Comparison of ENCODE assay signal across 22 mouse cellular contexts in genomic region chr7:79878455-79879025, GRCm38 (mm10).
"Had no signal": no experiment of that assay in that cellular context is flagged by ENCODE, and none has a peak within 500 bp of the region (broad histone marks: within the 10 kb centered on the region; RNA-seq: fewer than 3 reads in every experiment).

No protein-coding gene starts in this region.

- H3K27ac ChIP-seq: heart, adult 2 months; heart, embryonic 13.5 days; heart, embryonic 15.5 days; hindbrain, embryonic 13.5 days; hindbrain, embryonic 15.5 days; limb, embryonic 13.5 days; limb, embryonic 15.5 days; liver, embryonic 12.5 days had no signal

- H3K4me2 ChIP-seq: heart, embryonic 11.5 days; heart, embryonic 13.5 days; heart, embryonic 15.5 days; hindbrain, embryonic 13.5 days; hindbrain, embryonic 15.5 days; limb, embryonic 13.5 days; limb, embryonic 15.5 days; liver, embryonic 12.5 days had no signal

- H3K27me3 ChIP-seq: heart, embryonic 13.5 days; heart, embryonic 15.5 days; hindbrain, embryonic 13.5 days; hindbrain, embryonic 15.5 days; limb, embryonic 13.5 days; limb, embryonic 15.5 days; liver, embryonic 12.5 days had no signal

- H3K4me3 ChIP-seq: heart, adult 2 months; heart, embryonic 13.5 days; heart, embryonic 15.5 days; hindbrain, embryonic 13.5 days; hindbrain, embryonic 15.5 days; limb, embryonic 13.5 days; limb, embryonic 15.5 days; liver, embryonic 12.5 days had no signal

- ATAC-seq: forebrain, embryonic 16.5 days; inflammation-experienced regulatory T-cells, adult 6 months; liver, embryonic 12.5 days had no signal

- DNase-seq: gastrocnemius, postnatal 14 days; gastrocnemius, postnatal 36 days; heart, adult 11 months; heart, adult 2 months; heart, postnatal 14 days; heart, postnatal 36 days; kidney, adult 18-20 months; kidney, postnatal 10 days; kidney, postnatal 4 days; layer of hippocampus, adult 9-11 months; layer of hippocampus, postnatal 36 days; left cerebral cortex, postnatal 4 days had no signal

- H3K9me3 ChIP-seq: heart, embryonic 13.5 days; heart, embryonic 15.5 days; hindbrain, embryonic 13.5 days; hindbrain, embryonic 15.5 days; limb, embryonic 13.5 days; limb, embryonic 15.5 days; liver, embryonic 12.5 days had no signal

- H3K4me1 ChIP-seq: heart, embryonic 15.5 days; hindbrain, embryonic 13.5 days; hindbrain, embryonic 15.5 days; liver, embryonic 12.5 days had no signal

- H3K9ac ChIP-seq: heart, embryonic 13.5 days; heart, embryonic 15.5 days; hindbrain, embryonic 13.5 days; hindbrain, embryonic 15.5 days; limb, embryonic 13.5 days; limb, embryonic 15.5 days; liver, embryonic 12.5 days had no signal
